Mouse (Mus musculus) midbrain, embryonic 11.5 days (tissue): ENCODE measurements at regions not wholly inside any gene's neighbourhood (a gene's known extent, or its start where the extent isn't known, plus 50 kb on each side); places are given as distances from the start of the nearest gene placed in this dataset.
A peak's percentile ranks its signal among the peaks of the same experiment; 100 is the strongest.

Experiments used
- ATAC-seq: fragments of 200-750 bp; cut with Nextera tagmentation; 2 replicates; pipeline ENCODE4 v1.8.0; 2017; ENCODE audit warnings: moderate TSS enrichment, moderate library complexity; ENCODE audit not compliant: low FRiP score
- DNase-seq: peaks from one replicate; pipeline ENCODE4 v3.0.0; 2015; ENCODE audit warnings: low spot score; ENCODE audit errors: missing footprints
- H3K27ac ChIP-seq: fragments of 300-500 bp; sonication (generic); 2 replicates; pipeline ENCODE4 v1.5.1; 2014; ENCODE audit warnings: low read depth, low read length
- H3K27me3 ChIP-seq: fragments of 300-500 bp; sonication (generic); 2 replicates; pipeline ENCODE4 v1.6.1; 2014; ENCODE audit warnings: mild to moderate bottlenecking, low read length, moderate library complexity, mixed read lengths; ENCODE audit not compliant: control insufficient read depth, insufficient read depth
- H3K36me3 ChIP-seq: fragments of 300-500 bp; sonication (generic); 2 replicates; pipeline ENCODE4 v1.6.1; 2014; ENCODE audit warnings: mild to moderate bottlenecking, low read length, moderate library complexity, mixed read lengths; ENCODE audit not compliant: control insufficient read depth, insufficient read depth
- H3K4me1 ChIP-seq: fragments of 300-500 bp; sonication (generic); 2 replicates; pipeline ENCODE4 v1.6.1; 2014; ENCODE audit warnings: low read length; ENCODE audit not compliant: control insufficient read depth, insufficient read depth
- H3K4me2 ChIP-seq: fragments of 300-500 bp; sonication (generic); 2 replicates; pipeline ENCODE4 v1.6.1; 2014; ENCODE audit warnings: mild to moderate bottlenecking, moderate library complexity
- H3K4me3 ChIP-seq: fragments of 300-500 bp; sonication (generic); 2 replicates; pipeline ENCODE4 v1.5.1; 2014; ENCODE audit warnings: low read depth, low read length
- H3K9ac ChIP-seq: fragments of 300-500 bp; sonication (generic); 2 replicates; pipeline ENCODE4 v1.6.1; 2014; ENCODE audit warnings: low read length
- H3K9me3 ChIP-seq: fragments of 300-500 bp; sonication (generic); 2 replicates; pipeline ENCODE4 v1.6.1; 2016; ENCODE audit warnings: low read length; ENCODE audit not compliant: control insufficient read depth
- WGBS: fragments of 180-500 bp; shearing (Covaris S2); extraction: QIAGEN DNeasy Blood & Tissue Kit; methylation state at CpG from one replicate; pipeline ENCODE4 v1.1.7; 2014; 5-methylcytosine and 5-hydroxymethylcytosine counted together

GRCm38 (mm10) chr8:50293501-50293900 is 1449.8 kb upstream of the Tenm3 start:
- Histone ChIP-seq H3K4me2 (no peak overlapping the region), H3K27me3 (no peaks in the 10 kb centered on the region), H3K4me1 (no peaks in the 10 kb centered on the region), H3K4me3 (no peak overlapping the region), H3K36me3 (no peaks in the 10 kb centered on the region), H3K9ac (no peak overlapping the region), H3K27ac (no peak overlapping the region), H3K9me3 (no peaks in the 10 kb centered on the region)
- ATAC-seq: peak; percentile 83
- 10% methylated on average over 4 of the region's 4 CpGs for WGBS
- DNase-seq: peak; percentile 99

- ATAC-seq: 0 out of 2 replicates have a peak, but pooled peaks have one; percentile 34
- Histone ChIP-seq H3K4me3 (no peak overlapping the region), H3K4me1 (no peaks in the 10 kb centered on the region), H3K4me2 (no peak overlapping the region), H3K27me3 (no peaks in the 10 kb centered on the region), H3K36me3 (no peaks in the 10 kb centered on the region), H3K9me3 (no peaks in the 10 kb centered on the region), H3K27ac (no peak overlapping the region), H3K9ac (no peak overlapping the region)
- 39% methylated on average over 7 of the region's 7 CpGs for WGBS
- DNase-seq: peak; percentile 95
Observed at GRCm38 (mm10) chr8:50292158-50292557, 1448.4 kb upstream of the Tenm3 start.

GRCm38 (mm10) chr8:50276346-50276745 is 1432.6 kb upstream of the Tenm3 start:
- ATAC-seq (no peak), DNase-seq (no peak)
- WGBS: 75% methylated on average over 1 of the region's 1 CpGs
- no peak overlapping the region for H3K4me2 ChIP-seq
- H3K4me3 ChIP-seq: no peak overlapping the region
- no peaks in the 10 kb centered on the region for H3K9me3 ChIP-seq
- H3K36me3 ChIP-seq: no peaks in the 10 kb centered on the region
- no peaks in the 10 kb centered on the region for H3K27me3 ChIP-seq
- H3K9ac ChIP-seq: no peak overlapping the region
- no peak overlapping the region for H3K27ac ChIP-seq
- no peaks in the 10 kb centered on the region for H3K4me1 ChIP-seq

DNA sequence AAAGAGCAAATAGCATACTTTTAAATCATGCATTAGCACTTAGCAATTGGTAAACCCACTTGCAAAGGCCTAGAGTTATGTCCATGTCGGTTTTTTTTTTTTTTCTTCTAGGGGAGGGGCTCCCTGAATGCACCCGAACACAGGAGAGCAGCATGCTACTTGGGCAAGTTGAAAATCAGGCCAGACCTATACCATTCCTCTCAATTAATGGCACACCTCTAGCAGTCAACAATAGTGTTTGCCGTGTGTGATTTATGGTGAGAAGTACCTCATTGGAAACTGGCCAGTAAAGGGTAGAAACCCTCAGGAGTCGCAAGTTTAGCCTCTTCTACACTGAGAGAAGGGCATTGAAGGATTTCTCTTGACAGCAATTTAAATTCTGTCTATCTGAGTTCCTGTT is 1421.0 kb upstream of the Tenm3 start:
- Histone ChIP-seq H3K4me1 (no peaks in the 10 kb centered on the region), H3K9me3 (no peaks in the 10 kb centered on the region), H3K27ac (no peak overlapping the region), H3K4me3 (no peak overlapping the region), H3K27me3 (no peaks in the 10 kb centered on the region), H3K9ac (no peak overlapping the region), H3K4me2 (no peak overlapping the region), H3K36me3 (no peaks in the 10 kb centered on the region)
- WGBS: 64% methylated on average over 4 of the region's 4 CpGs
- DNase-seq: no peak
- ATAC-seq: no peak
